ENCODE assay signal across 9 mouse cellular contexts in genomic region chr15:87715037-87715676, GRCm38 (mm10).
DNase-seq lines count a peak whose midpoint lies in the region; ATAC-seq and TF ChIP-seq lines count a peak whose summit lies in the region.
"Had no signal": no experiment of that assay in that cellular context is flagged by ENCODE, and none has a peak within 500 bp of the region (broad histone marks: within the 10 kb centered on the region; RNA-seq: fewer than 3 reads in every experiment).

No protein-coding gene starts in this region.

- no peaks in the 10 kb centered on the region for H3K27me3 ChIP-seq in heart, embryonic 11.5 days (ENCODE audit: control insufficient read depth, insufficient read depth, low read length)
- no peaks in the 10 kb centered on the region for H3K27me3 ChIP-seq in forebrain, postnatal 0 days (ENCODE audit: insufficient read depth, low read length)
- H3K27me3 ChIP-seq in limb, embryonic 12.5 days, result peaks cover 11% of the 10 kb centered on the region

- TF ChIP-seq CTCF in forebrain, postnatal 0 days (IDR thresholded peaks at IDR 0.05; ENCODE audit: low read depth), result no peak

- WGBS in heart, embryonic 11.5 days (ENCODE audit: insufficient replicate concordance), result 57% methylated on average over 9 of the region's 9 CpGs
- WGBS in forebrain, postnatal 0 days, result 33% methylated on average over 9 of the region's 9 CpGs
- WGBS in limb, embryonic 12.5 days, result 62% methylated on average over 9 of the region's 9 CpGs

- no peaks in the 10 kb centered on the region for H3K36me3 ChIP-seq in heart, embryonic 11.5 days (ENCODE audit: control insufficient read depth, insufficient read depth, low read length)
- no peaks in the 10 kb centered on the region for H3K36me3 ChIP-seq in forebrain, postnatal 0 days (ENCODE audit: insufficient read depth)
- no peaks in the 10 kb centered on the region for H3K36me3 ChIP-seq in limb, embryonic 12.5 days

- peak overlapping the region; percentile 35; the same call in 1 of the 2 replicates for H3K27ac ChIP-seq in heart, embryonic 11.5 days (ENCODE audit: low read depth, low read length)
- H3K27ac ChIP-seq in forebrain, postnatal 0 days (ENCODE audit: low read depth, low read length), result no peak overlapping the region
- peak overlapping the region; percentile 87 for H3K27ac ChIP-seq in limb, embryonic 12.5 days

- no peak overlapping the region for H3K4me2 ChIP-seq in heart, embryonic 11.5 days
- no peak overlapping the region for H3K4me2 ChIP-seq in forebrain, postnatal 0 days (ENCODE audit: low read depth)
- peak overlapping the region; percentile 13; the same call in 1 of the 2 replicates for H3K4me2 ChIP-seq in limb, embryonic 12.5 days

- no peak for ATAC-seq in heart, embryonic 11.5 days (replicated peaks; ENCODE audit: insufficient number of reproducible peaks, low FRiP score, low TSS enrichment)
- peak; percentile 90 for ATAC-seq in forebrain, postnatal 0 days
- ATAC-seq in limb, embryonic 12.5 days (ENCODE audit: insufficient number of reproducible peaks, insufficient read depth, low FRiP score, low TSS enrichment, low read depth), result peak; percentile 82

- H3K4me3 ChIP-seq in heart, embryonic 11.5 days (ENCODE audit: low read depth, low read length), result no peak overlapping the region
- no peak overlapping the region for H3K4me3 ChIP-seq in forebrain, postnatal 0 days (ENCODE audit: low read depth, low read length)
- no peak overlapping the region for H3K4me3 ChIP-seq in limb, embryonic 12.5 days (replicated peaks)
- H3K4me3 ChIP-seq: erythroblast, embryonic 14.5 days had no signal

- H3K9ac ChIP-seq in heart, embryonic 11.5 days (ENCODE audit: low read depth, low read length), result no peak overlapping the region
- H3K9ac ChIP-seq in forebrain, postnatal 0 days, result no peak overlapping the region
- no peak overlapping the region for H3K9ac ChIP-seq in limb, embryonic 12.5 days (replicated peaks)

- no peak for DNase-seq in heart, adult 8-10 months (ENCODE audit: low spot score)
- DNase-seq in cerebellum, adult 11 months, result peak; percentile 18
- peak; percentile 51 for DNase-seq in forebrain, postnatal 0 days
- DNase-seq in testis, postnatal 14 days (ENCODE audit: low spot score), result peak; percentile 72
- DNase-seq in lung, postnatal 36 days, result no peak
- DNase-seq in urinary bladder, postnatal 14 days (ENCODE audit: low spot score), result no peak

- no peaks in the 10 kb centered on the region for H3K9me3 ChIP-seq in heart, embryonic 11.5 days (replicated peaks; ENCODE audit: control insufficient read depth, low read length)
- no peaks in the 10 kb centered on the region for H3K9me3 ChIP-seq in forebrain, postnatal 0 days (ENCODE audit: low read length)
- H3K9me3 ChIP-seq in limb, embryonic 12.5 days, result no peaks in the 10 kb centered on the region

- H3K4me1 ChIP-seq in heart, embryonic 11.5 days (ENCODE audit: control insufficient read depth, insufficient read depth, low read length), result no peaks in the 10 kb centered on the region
- H3K4me1 ChIP-seq in forebrain, postnatal 0 days (ENCODE audit: insufficient read depth), result peaks cover 4% of the 10 kb centered on the region; the same call in 1 of the 2 replicates
- peaks cover 34% of the 10 kb centered on the region for H3K4me1 ChIP-seq in limb, embryonic 12.5 days (replicated peaks)

Comparison
In these comparisons a context has a peak if more than half of its experiments do, and no peak if none do; other contexts are left out.
1. DNase-seq: peak in cerebellum, adult 11 months (single experiment), forebrain, postnatal 0 days (single experiment) and testis, postnatal 14 days (single experiment); none in heart, adult 8-10 months (single experiment), lung, postnatal 36 days (single experiment) and urinary bladder, postnatal 14 days (single experiment).